Mouse (Mus musculus): ENCODE measurements around the gene Akap13.

- no peak for TF ChIP-seq MAX (IDR thresholded peaks at IDR 0.05; ENCODE audit: low read length)
- no peak for TF ChIP-seq MAFK (IDR thresholded peaks at IDR 0.05; ENCODE audit: insufficient replicate concordance, low read length)
- no peak for TF ChIP-seq POLR2A (IDR thresholded peaks at IDR 0.05; ENCODE audit: low read depth, low read length)
- no peak for TF ChIP-seq CTCF (conservative IDR thresholded peaks at IDR 0.05 in 1 of 2, IDR thresholded peaks at IDR 0.05 in 1 of 2; ENCODE audit: low read depth in 2 of 2, low read length in 2 of 2)
- TF ChIP-seq NELFE (IDR thresholded peaks at IDR 0.05; ENCODE audit: low read depth, low read length), result no peak
- no peak for TF ChIP-seq E2F4 (IDR thresholded peaks at IDR 0.05; ENCODE audit: insufficient replicate concordance, low read depth, low read length)
- TF ChIP-seq SMC3 (IDR thresholded peaks at IDR 0.05; ENCODE audit: low read depth, low read length), result no peak
- no peak for TF ChIP-seq ZC3H11A (IDR thresholded peaks at IDR 0.05; ENCODE audit: low read depth, low read length)
- TF ChIP-seq EP300 (IDR thresholded peaks at IDR 0.05; ENCODE audit: low read length), result no peak
- TF ChIP-seq POLR2AphosphoS2 (IDR thresholded peaks at IDR 0.05; ENCODE audit: low read depth, low read length), result no peak
- no peak for TF ChIP-seq TBP (conservative IDR thresholded peaks at IDR 0.05; ENCODE audit: low read depth, low read length)
- TF ChIP-seq CHD1 (IDR thresholded peaks at IDR 0.05; ENCODE audit: low read depth, low read length), result no peak
- no peak for TF ChIP-seq CHD2 (IDR thresholded peaks at IDR 0.05; ENCODE audit: low read length)
These were observed 299.5 kb downstream of the Akap13 start for GRCm38 (mm10) chr7:75754587-75755499.
